Mouse (Mus musculus): ENCODE measurements around the gene Stra6. TPM values are rescaled to one million over a fixed set of nuclear protein-coding genes. Genes with fewer than 3 reads are reported as not detected.

The Stra6 gene
- polyA plus RNA-seq, 1 experiment from 2014 or later, result 59.9 TPM

GRCm38 (mm10) chr9:58200270-58201090 lies 136.9 kb downstream of the Stra6 start:
- peak; percentile 44 for DNase-seq (ENCODE audit: low spot score)
- Histone ChIP-seq H3K4me1 (peaks cover 80% of the 10 kb centered on the region), H3K9me3 (replicated peaks) (no peaks in the 10 kb centered on the region), H3K27me3 (ENCODE audit: low read depth, poor library complexity, severe bottlenecking) (peaks cover 98% of the 10 kb centered on the region), H3K27ac (no peak overlapping the region), H3K4me3 (no peak overlapping the region), H3K36me3 (no peaks in the 10 kb centered on the region)
- 9% methylated on average over 11 of the region's 11 CpGs for WGBS

GRCm38 (mm10) chr9:58201091-58201842 lies 137.7 kb downstream of the Stra6 start:
- peak; percentile 40 for DNase-seq (ENCODE audit: low spot score)
- Histone ChIP-seq H3K36me3 (no peaks in the 10 kb centered on the region), H3K4me1 (peaks cover 72% of the 10 kb centered on the region), H3K27ac (no peak overlapping the region), H3K9me3 (replicated peaks) (no peaks in the 10 kb centered on the region), H3K27me3 (ENCODE audit: low read depth, poor library complexity, severe bottlenecking) (peaks cover 98% of the 10 kb centered on the region), H3K4me3 (peak overlapping the region; percentile 14)
- 1% methylated on average over 24 of the region's 24 CpGs for WGBS

GRCm38 (mm10) chr9:58201861-58202549 lies 138.4 kb downstream of the Stra6 start:
- Histone ChIP-seq H3K27me3 (ENCODE audit: low read depth, poor library complexity, severe bottlenecking) (peaks cover 98% of the 10 kb centered on the region), H3K36me3 (no peaks in the 10 kb centered on the region), H3K4me1 (peaks cover 65% of the 10 kb centered on the region), H3K9me3 (replicated peaks) (no peaks in the 10 kb centered on the region), H3K4me3 (peak overlapping the region; percentile 14), H3K27ac (no peak overlapping the region)
- 2% methylated on average over 37 of the region's 37 CpGs for WGBS
- peak; percentile 51 for DNase-seq (ENCODE audit: low spot score)

- peak overlapping the region; percentile 44; the same call in 1 of the 2 replicates for H3K4me3 ChIP-seq
- 5% methylated on average over 14 of the region's 14 CpGs for WGBS
- H3K27me3 ChIP-seq (ENCODE audit: low read depth, poor library complexity, severe bottlenecking), result peaks cover 96% of the 10 kb centered on the region
- no peaks in the 10 kb centered on the region for H3K9me3 ChIP-seq (replicated peaks)
- H3K4me1 ChIP-seq, result peaks cover 56% of the 10 kb centered on the region
- no peak overlapping the region for H3K27ac ChIP-seq
- DNase-seq (ENCODE audit: low spot score), result no peak
- no peaks in the 10 kb centered on the region for H3K36me3 ChIP-seq
Observed at GRCm38 (mm10) chr9:58202676-58203453, 139.3 kb downstream of the Stra6 start.

Other genes starting within 250 kb of the Stra6 start
- 56.8 and 62.9 TPM in 2 replicates for gene Arid3b, start 227.0 kb upstream of the Stra6 start, polyA plus RNA-seq (2016; fragmentation: Nextera tagmentation; extraction: Ambion mirVana)
- 123 and 130 TPM in 2 replicates for gene Ubl7, start 152.8 kb upstream of the Stra6 start, polyA plus RNA-seq (2016; fragmentation: Nextera tagmentation; extraction: Ambion mirVana)
- gene Sema7a, start 123.7 kb upstream of the Stra6 start, polyA plus RNA-seq (2016; fragmentation: Nextera tagmentation; extraction: Ambion mirVana), result 0.20 and 0.26 TPM in 2 replicates
- 0.26 TPM in 1 of 2 replicates, not detected in the other for gene Cyp11a1, start 57.4 kb upstream of the Stra6 start, polyA plus RNA-seq (2016; fragmentation: Nextera tagmentation; extraction: Ambion mirVana)
- 0.26 and 0.34 TPM in 2 replicates for gene Ccdc33, start 55.0 kb downstream of the Stra6 start, polyA plus RNA-seq (2016; fragmentation: Nextera tagmentation; extraction: Ambion mirVana)
- 9.5 and 33.2 TPM in 2 replicates for gene Islr, start 140.5 kb downstream of the Stra6 start, polyA plus RNA-seq (2016; fragmentation: Nextera tagmentation; extraction: Ambion mirVana)
- 0.11 TPM in 1 of 2 replicates, not detected in the other for gene Islr2, start 140.5 kb downstream of the Stra6 start, polyA plus RNA-seq (2016; fragmentation: Nextera tagmentation; extraction: Ambion mirVana)
- gene Pml, start 186.0 kb downstream of the Stra6 start, polyA plus RNA-seq (2016; fragmentation: Nextera tagmentation; extraction: Ambion mirVana), result 20.5 and 21.0 TPM in 2 replicates
- 21.8 and 26.1 TPM in 2 replicates for gene Stoml1, start 189.4 kb downstream of the Stra6 start, polyA plus RNA-seq (2016; fragmentation: Nextera tagmentation; extraction: Ambion mirVana)
- gene Loxl1, start 249.4 kb downstream of the Stra6 start, polyA plus RNA-seq (2016; fragmentation: Nextera tagmentation; extraction: Ambion mirVana), result 6.0 and 12.9 TPM in 2 replicates